Mouse (Mus musculus) fat pad, adult 2 months (tissue): Measurements from ENCODE around the gene Rdh16f1.
"Not testable (repeated sequence)": the region's sequence is repeated elsewhere in the genome, so short reads cannot be mapped to it uniquely, and the experiment has no call there.

Source experiments
- DNase-seq: peaks from one replicate; pipeline ENCODE4 v3.0.0-alpha.2; 2011; ENCODE audit warnings: low read depth, low spot score; ENCODE audit errors: extremely low read depth

The Rdh16f1 gene

DNA sequence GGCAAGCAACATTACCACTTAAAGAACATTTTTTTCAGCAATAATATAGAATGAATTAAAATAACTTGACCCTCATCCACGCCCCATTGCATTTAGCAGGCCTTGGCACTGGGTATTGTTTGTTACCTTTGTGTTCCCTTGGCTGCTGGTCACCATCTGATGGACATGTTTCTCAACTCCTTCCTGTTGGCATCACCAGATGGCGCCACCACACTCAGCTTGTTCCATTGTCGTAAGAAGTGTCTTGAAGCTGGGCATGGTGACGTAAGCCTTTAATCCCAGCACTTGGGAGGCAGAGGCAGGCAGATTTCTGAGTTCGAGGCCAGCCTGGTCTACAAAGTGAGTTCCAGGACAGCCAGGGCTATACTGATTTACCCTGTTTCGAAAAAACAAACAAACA is 65.8 kb downstream of the Rdh16f1 start:
- DNase-seq = no peak

DNA sequence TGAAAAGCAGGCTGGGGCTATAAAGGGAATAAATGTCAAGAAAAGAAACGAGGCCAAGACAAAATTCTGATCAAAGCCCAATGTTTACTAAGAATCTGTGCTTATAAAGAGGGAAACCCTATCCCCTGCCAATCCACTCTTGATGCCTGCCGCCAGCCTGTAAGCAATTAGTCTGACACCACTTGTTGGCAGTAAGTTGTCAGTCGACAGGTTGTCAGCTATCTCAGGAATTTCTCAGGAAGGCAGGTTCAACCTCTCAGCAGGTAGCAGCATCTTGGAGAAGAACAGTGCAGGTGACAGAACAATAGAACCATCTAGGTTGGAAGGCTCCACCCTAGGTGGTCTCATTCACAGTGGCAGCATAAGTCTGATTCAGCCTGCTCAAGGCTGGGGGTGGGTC is 69.5 kb downstream of the Rdh16f1 start:
- no peak for DNase-seq

DNA sequence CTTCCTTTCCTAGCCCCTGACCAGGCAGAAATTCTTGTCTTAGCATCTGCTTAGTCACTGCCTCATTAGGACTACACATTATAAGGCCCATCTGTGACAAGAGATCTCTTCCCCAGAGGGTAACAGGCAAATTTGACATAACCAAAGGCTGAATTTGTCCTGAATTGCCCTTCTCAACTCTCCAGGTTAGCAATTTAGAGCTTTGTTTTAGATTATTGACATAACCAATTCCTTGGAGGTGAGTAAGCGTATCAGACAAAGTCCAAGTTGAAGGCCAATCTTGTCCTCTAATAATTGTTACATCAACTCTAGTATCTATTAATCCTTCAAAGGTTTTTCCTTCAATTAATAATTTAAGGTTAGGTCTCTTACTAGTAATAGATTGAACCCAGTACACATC is 74.6 kb downstream of the Rdh16f1 start:
- not testable (repeated sequence) for DNase-seq

DNA sequence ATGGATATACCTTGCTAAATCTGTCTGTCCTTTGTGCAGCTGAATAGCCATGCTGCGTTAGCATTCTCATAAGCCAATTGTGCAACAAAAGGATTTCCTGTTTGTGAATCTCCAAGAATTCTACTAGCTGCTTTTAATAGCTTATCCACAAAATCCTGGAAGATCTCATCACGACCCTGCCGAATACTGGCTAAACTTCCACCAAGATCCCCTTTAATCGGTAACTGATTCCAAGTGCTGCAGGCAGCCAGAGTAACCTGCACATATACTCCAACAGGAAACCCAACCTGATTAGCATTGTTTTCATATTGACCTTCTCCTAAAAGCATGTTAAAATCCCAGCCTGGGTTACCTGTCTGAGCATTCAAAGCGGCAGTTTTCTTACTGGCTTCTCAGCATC is 75.7 kb downstream of the Rdh16f1 start:
- DNase-seq = no peak

DNA sequence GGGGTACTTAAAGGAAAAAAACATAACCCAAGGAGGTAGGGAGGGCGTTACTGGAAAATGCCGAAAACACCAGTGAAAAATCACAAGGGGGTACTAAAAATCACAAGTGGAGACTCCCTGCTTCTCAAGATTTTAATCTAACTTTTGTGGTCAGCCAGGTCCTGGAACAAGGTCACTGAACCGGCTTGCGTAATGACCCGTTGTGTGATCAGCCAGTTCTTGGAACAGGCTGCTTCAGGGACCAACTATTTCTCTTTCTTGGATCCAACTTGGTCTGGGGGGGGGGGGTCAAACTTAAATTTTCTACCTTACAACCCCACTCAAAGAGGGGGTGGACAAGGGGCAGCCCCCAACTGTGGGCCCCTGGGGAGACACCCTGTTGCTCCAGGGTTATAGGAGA is 78.2 kb downstream of the Rdh16f1 start:
- not testable (repeated sequence) for DNase-seq

DNA sequence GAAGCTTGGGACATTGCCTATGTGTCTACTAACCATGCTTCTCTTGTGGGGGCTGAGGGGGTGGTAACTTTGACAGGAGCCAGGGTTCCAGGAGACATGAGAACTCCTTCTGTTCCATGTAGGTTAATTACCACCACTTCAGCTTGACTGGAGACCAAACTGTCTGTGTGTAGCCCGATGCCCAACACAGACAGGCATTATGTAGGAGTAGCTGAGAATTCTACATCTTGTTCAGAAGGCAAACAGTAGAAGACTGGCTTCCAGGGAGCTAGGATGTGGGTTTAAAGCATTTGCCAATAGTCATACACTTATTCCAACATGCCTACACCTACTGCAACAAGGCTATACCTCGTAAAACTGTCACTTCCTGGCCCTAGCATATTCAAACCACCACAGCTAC is 79.0 kb downstream of the Rdh16f1 start:
- no peak for DNase-seq

DNA sequence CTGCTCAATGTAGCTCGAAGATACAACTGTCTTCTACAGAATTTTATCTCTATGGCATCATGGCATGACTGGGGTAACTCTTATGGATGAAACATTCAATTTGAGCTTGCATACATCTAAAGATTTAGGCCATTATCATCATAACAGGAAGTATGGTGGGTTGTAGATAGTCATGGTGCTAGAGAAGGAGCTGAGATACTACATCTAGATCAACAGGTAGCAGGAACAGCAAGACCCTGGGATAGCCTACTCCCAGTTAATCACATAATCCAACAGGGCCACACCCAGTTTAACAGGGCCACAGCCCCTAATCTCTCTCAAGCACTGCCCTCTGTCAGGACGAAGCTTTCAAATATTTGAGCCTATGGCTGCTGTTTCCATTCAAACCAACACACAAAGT is 81.2 kb downstream of the Rdh16f1 start:
- DNase-seq = no peak
